Mouse (Mus musculus) midbrain, embryonic 12.5 days (tissue): ENCODE data around the gene Zcrb1. TPM values are rescaled to one million over a fixed set of nuclear protein-coding genes. Genes with fewer than 3 reads are reported as not detected.

ENCODE experiments used
- ATAC-seq: fragments of 200-750 bp; cut with Nextera tagmentation; 2 replicates; pipeline ENCODE4 v1.8.0; 2017; ENCODE audit warnings: low read depth, moderate TSS enrichment, moderate library complexity; ENCODE audit not compliant: low FRiP score
- H3K27ac ChIP-seq: fragments of 300-500 bp; sonication (generic); replicated peaks from 2 replicates; pipeline ENCODE4 v1.5.1; 2016; ENCODE audit warnings: mild to moderate bottlenecking
- H3K27me3 ChIP-seq: fragments of 300-500 bp; sonication (generic); 2 replicates; pipeline ENCODE4 v1.6.1; 2016; ENCODE audit warnings: mild to moderate bottlenecking
- H3K36me3 ChIP-seq: fragments of 300-500 bp; sonication (generic); 2 replicates; pipeline ENCODE4 v1.6.1; 2016
- H3K4me1 ChIP-seq: fragments of 300-500 bp; sonication (generic); 2 replicates; pipeline ENCODE4 v1.6.1; 2016
- H3K4me2 ChIP-seq: fragments of 300-500 bp; sonication (generic); replicated peaks from 2 replicates; pipeline ENCODE4 v1.6.1; 2016; ENCODE audit warnings: mild to moderate bottlenecking, moderate library complexity
- H3K4me3 ChIP-seq: fragments of 300-500 bp; sonication (generic); 2 replicates; pipeline ENCODE4 v1.5.1; 2016; ENCODE audit warnings: mild to moderate bottlenecking
- H3K9ac ChIP-seq: fragments of 300-500 bp; sonication (generic); replicated peaks from 2 replicates; pipeline ENCODE4 v1.6.1; 2016; ENCODE audit warnings: mild to moderate bottlenecking, moderate library complexity
- H3K9me3 ChIP-seq: fragments of 300-500 bp; sonication (generic); 2 replicates; pipeline ENCODE4 v1.6.1; 2016; ENCODE audit warnings: mild to moderate bottlenecking
- WGBS: fragments of 180-500 bp; shearing (Covaris S2); methylation state at CpG from one replicate; pipeline ENCODE4 v1.1.7; 2016; 5-methylcytosine and 5-hydroxymethylcytosine counted together
- polyA plus RNA-seq: library from polyadenylated mRNA; unstranded; fragments of >200 nt; fragmentation: Nextera tagmentation; extraction: Ambion mirVana; gene quantifications from 2 replicates; pipeline ENCODE4 v1.2.1, GENCODE M21; 2016

Zcrb1 gene
- 172 and 180 TPM in 2 replicates for polyA plus RNA-seq

- Histone ChIP-seq H3K9me3 (no peaks in the 10 kb centered on the region), H3K27ac (peak within 1 kb of the TSS; percentile 89), H3K9ac (peak within 1 kb of the TSS; percentile 96), H3K4me1 (peaks cover 35% of the 10 kb centered on the region), H3K4me3 (peak within 1 kb of the TSS; percentile 98), H3K27me3 (no peaks in the 10 kb centered on the region), H3K4me2 (peak within 1 kb of the TSS; percentile 75), H3K36me3 (peaks cover 21% of the 10 kb centered on the region)
- WGBS = under 1% methylated on average over 93 of the region's 100 CpGs
- peak; percentile 95 for ATAC-seq
These were observed at the start of gene Zcrb1, which contains the start of gene Pphln1 for GRCm38 (mm10) chr15:93397826-93398698. Zcrb1 (minus strand) TSS chr15:93398334. Pphln1 (plus strand) TSS chr15:93398350.

DNA sequence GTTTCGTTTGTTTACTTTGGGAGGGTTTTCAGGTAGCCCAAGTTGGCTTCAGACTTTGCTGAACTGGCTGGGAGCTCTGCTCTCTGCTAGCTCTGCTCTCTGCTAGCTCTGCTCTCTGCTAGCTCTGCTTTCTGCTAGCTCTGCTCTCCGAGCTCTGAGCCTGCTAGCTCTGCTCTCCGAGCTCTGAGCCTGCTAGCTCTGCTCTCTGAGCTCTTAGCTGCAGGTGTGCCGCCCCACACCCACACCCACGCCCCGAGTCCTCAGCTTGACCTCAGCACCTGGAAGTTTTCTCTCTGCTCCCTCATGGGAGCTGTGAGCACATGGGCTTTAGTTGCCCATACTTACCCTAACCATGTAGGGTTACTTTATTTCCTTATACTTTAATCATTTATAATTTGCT is 45.5 kb upstream of the Zcrb1 start:
- Histone ChIP-seq H3K9ac (no peak overlapping the region), H3K9me3 (no peaks in the 10 kb centered on the region), H3K36me3 (peaks cover 39% of the 10 kb centered on the region), H3K27ac (no peak overlapping the region), H3K4me3 (no peak overlapping the region), H3K4me2 (no peak overlapping the region), H3K27me3 (no peaks in the 10 kb centered on the region), H3K4me1 (no peaks in the 10 kb centered on the region)
- no peak for ATAC-seq
- WGBS = 94% methylated on average over 6 of the region's 6 CpGs

GRCm38 (mm10) chr15:93442271-93442670 is 44.1 kb upstream of the Zcrb1 start:
- H3K4me3 ChIP-seq = no peak overlapping the region
- no peak overlapping the region for H3K27ac ChIP-seq
- H3K9me3 ChIP-seq = no peaks in the 10 kb centered on the region
- H3K4me1 ChIP-seq = no peaks in the 10 kb centered on the region
- H3K36me3 ChIP-seq = peaks cover 39% of the 10 kb centered on the region
- ATAC-seq = no peak
- no peak overlapping the region for H3K4me2 ChIP-seq
- H3K27me3 ChIP-seq = no peaks in the 10 kb centered on the region
- 88% methylated on average over 4 of the region's 4 CpGs for WGBS
- no peak overlapping the region for H3K9ac ChIP-seq

DNA sequence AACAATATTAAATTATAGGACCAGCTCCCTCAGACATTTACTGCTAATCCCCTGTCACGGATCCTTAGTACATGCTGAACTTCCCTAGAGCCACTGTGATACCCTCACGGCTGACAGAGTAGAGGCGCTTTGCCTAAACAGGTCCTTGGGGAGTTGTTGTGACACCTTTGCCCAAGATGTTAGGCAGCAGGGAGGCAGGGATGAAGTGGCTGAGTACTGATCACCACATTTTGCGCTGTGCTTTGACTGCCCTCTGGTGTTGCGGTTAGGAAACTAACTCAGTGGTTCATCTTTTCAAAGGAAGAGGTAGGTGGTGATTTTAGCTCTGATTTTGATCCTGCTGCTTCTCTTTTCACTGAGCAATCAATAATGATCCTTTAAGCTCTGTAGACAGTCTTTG is 40.5 kb upstream of the Zcrb1 start:
- no peak overlapping the region for H3K27ac ChIP-seq
- H3K9ac ChIP-seq = no peak overlapping the region
- peaks cover 29% of the 10 kb centered on the region for H3K36me3 ChIP-seq
- ATAC-seq = no peak
- H3K4me1 ChIP-seq = 0 out of 2 replicates have a peak, but pooled peaks cover 4% of the 10 kb centered on the region
- no peaks in the 10 kb centered on the region for H3K27me3 ChIP-seq
- WGBS = 43% methylated on average over 5 of the region's 5 CpGs
- H3K4me3 ChIP-seq = no peak overlapping the region
- no peaks in the 10 kb centered on the region for H3K9me3 ChIP-seq
- H3K4me2 ChIP-seq = no peak overlapping the region

DNA sequence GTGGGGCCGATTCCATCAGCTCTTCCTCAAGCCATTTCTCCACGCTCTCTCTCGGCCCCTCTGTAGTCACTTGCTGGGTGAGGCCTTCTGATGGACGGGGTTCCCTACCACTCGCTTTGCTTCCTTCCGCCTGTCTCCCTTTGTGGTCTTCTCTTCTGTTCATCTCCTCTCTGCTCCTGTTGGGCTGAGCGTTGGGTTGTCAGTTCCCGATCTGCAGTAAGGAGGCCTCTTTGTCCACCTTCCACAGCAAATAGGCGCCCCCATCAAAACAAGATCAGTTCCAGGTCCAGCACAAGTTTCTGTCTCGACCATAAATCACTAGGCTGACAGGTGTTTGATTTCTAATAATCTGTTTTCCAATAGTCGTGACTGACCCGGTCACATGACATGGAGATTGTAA is 37.9 kb upstream of the Zcrb1 start:
- no peak overlapping the region for H3K9ac ChIP-seq
- no peak overlapping the region for H3K4me2 ChIP-seq
- no peak overlapping the region for H3K4me3 ChIP-seq
- no peaks in the 10 kb centered on the region for H3K9me3 ChIP-seq
- 94% methylated on average over 12 of the region's 12 CpGs for WGBS
- no peak for ATAC-seq
- no peak overlapping the region for H3K27ac ChIP-seq
- no peaks in the 10 kb centered on the region for H3K27me3 ChIP-seq
- 0 out of 2 replicates have a peak, but pooled peaks cover 2% of the 10 kb centered on the region for H3K36me3 ChIP-seq
- H3K4me1 ChIP-seq = 0 out of 2 replicates have a peak, but pooled peaks cover 4% of the 10 kb centered on the region

GRCm38 (mm10) chr15:93433811-93434210 is 35.7 kb upstream of the Zcrb1 start:
- Histone ChIP-seq H3K27me3 (no peaks in the 10 kb centered on the region), H3K27ac (no peak overlapping the region), H3K4me1 (0 out of 2 replicates have a peak, but pooled peaks cover 4% of the 10 kb centered on the region), H3K4me3 (no peak overlapping the region), H3K4me2 (no peak overlapping the region), H3K9me3 (no peaks in the 10 kb centered on the region), H3K9ac (no peak overlapping the region), H3K36me3 (no peaks in the 10 kb centered on the region; the same call in 1 of the 2 replicates)
- WGBS = 76% methylated on average over 11 of the region's 11 CpGs
- no peak for ATAC-seq

- H3K4me2 ChIP-seq = no peak overlapping the region
- WGBS = 100% methylated on average over 1 of the region's 1 CpGs
- peaks cover 34% of the 10 kb centered on the region; the same call in 1 of the 2 replicates for H3K36me3 ChIP-seq
These were observed 24.4 kb upstream of the Zcrb1 start for GRCm38 (mm10) chr15:93422537-93422936.

GRCm38 (mm10) chr15:93420596-93420995 is 22.5 kb upstream of the Zcrb1 start:
- H3K4me3 ChIP-seq = no peak overlapping the region
- H3K9ac ChIP-seq = no peak overlapping the region
- H3K4me2 ChIP-seq = no peak overlapping the region
- no peaks in the 10 kb centered on the region for H3K4me1 ChIP-seq
- H3K27me3 ChIP-seq = no peaks in the 10 kb centered on the region
- no peak for ATAC-seq
- 93% methylated on average over 7 of the region's 7 CpGs for WGBS
- no peak overlapping the region for H3K27ac ChIP-seq
- peaks cover 31% of the 10 kb centered on the region; the same call in 1 of the 2 replicates for H3K36me3 ChIP-seq
- no peaks in the 10 kb centered on the region for H3K9me3 ChIP-seq

More at GRCm38 (mm10) chr15:93422537-93422936, 24.4 kb upstream of the Zcrb1 start:
- H3K4me1 ChIP-seq = no peaks in the 10 kb centered on the region
- no peaks in the 10 kb centered on the region for H3K27me3 ChIP-seq
- H3K27ac ChIP-seq = no peak overlapping the region
- no peak overlapping the region for H3K4me3 ChIP-seq
- H3K9ac ChIP-seq = no peak overlapping the region
- no peaks in the 10 kb centered on the region for H3K9me3 ChIP-seq
- no peak for ATAC-seq

- Histone ChIP-seq H3K27ac (no peak overlapping the region), H3K36me3 (peaks cover 26% of the 10 kb centered on the region), H3K27me3 (no peaks in the 10 kb centered on the region), H3K4me1 (no peaks in the 10 kb centered on the region), H3K4me3 (no peak overlapping the region), H3K9me3 (no peaks in the 10 kb centered on the region), H3K4me2 (no peak overlapping the region), H3K9ac (no peak overlapping the region)
- 91% methylated on average over 6 of the region's 6 CpGs for WGBS
- ATAC-seq = no peak
These were observed 18.2 kb upstream of the Zcrb1 start for GRCm38 (mm10) chr15:93416300-93416699.

DNA sequence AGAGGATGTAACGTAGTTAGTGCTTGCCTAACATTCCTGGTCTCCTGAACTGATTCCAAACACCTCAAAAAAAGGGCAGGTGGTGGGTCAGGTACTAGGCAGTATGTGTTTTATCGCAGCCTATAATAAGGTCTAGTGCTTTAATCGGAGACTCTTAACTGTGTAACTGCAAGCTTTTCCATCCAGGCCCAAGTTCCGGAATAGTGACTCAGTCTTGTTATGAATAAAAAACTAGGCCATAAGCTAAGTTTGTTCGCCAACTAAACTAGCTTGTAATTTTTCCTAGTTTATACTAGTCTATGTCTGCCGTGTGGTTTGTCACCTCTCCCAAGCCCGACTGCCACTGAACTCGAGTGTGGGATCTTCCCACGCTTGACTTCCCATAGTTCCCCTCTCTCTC is 16.3 kb upstream of the Zcrb1 start:
- no peak overlapping the region for H3K4me2 ChIP-seq
- no peaks in the 10 kb centered on the region for H3K4me1 ChIP-seq
- 93% methylated on average over 9 of the region's 9 CpGs for WGBS
- no peak for ATAC-seq
- peaks cover 19% of the 10 kb centered on the region for H3K36me3 ChIP-seq
- no peak overlapping the region for H3K9ac ChIP-seq
- no peak overlapping the region for H3K4me3 ChIP-seq
- no peak overlapping the region for H3K27ac ChIP-seq
- no peaks in the 10 kb centered on the region for H3K9me3 ChIP-seq
- H3K27me3 ChIP-seq = no peaks in the 10 kb centered on the region

DNA sequence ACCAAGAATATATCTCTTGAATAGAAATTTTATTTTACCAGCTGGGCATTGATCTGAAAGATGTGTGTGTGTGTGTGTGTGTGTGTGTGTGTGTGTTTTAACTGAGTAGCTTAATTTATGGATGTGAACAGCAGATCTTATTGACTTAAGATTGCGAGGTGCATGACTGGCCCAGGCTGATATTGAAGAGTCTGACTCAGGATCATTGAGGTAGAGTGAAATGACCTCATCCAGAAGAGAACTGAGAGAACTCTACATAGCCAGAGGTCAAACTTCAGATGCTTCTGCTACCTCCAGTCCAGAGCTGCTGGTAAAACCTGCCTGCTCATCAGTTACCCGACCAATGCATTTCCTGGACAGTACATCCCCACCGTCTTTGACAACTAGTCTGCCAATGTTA is 14.3 kb upstream of the Zcrb1 start:
- WGBS = 96% methylated on average over 3 of the region's 3 CpGs
- ATAC-seq = no peak
- Histone ChIP-seq H3K27me3 (no peaks in the 10 kb centered on the region), H3K9ac (no peak overlapping the region), H3K36me3 (peaks cover 26% of the 10 kb centered on the region), H3K4me2 (no peak overlapping the region), H3K9me3 (no peaks in the 10 kb centered on the region), H3K27ac (no peak overlapping the region), H3K4me3 (no peak overlapping the region), H3K4me1 (no peaks in the 10 kb centered on the region)

DNA sequence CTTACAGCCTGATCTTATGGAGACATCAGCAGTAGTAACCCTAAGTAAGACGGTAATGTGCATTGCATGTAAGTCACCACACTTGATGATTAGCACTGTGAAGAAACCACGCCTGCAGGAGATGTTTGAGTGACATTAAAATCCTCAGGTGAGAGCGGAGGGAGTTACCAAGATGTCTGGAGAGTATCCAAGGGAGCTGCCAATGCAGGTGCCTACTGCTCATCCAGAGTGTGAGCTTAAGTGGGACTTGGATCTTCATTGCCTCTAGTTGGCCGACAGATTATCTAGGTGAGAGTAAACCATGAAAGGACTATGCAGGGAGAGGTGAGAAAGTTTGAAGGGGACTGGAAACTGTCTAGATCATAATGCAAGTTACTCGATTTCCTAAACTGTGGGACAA is 8.4 kb upstream of the Zcrb1 start:
- no peak for ATAC-seq
- Histone ChIP-seq H3K4me2 (no peak overlapping the region), H3K4me1 (peaks cover 3% of the 10 kb centered on the region; the same call in 1 of the 2 replicates), H3K36me3 (peaks cover 16% of the 10 kb centered on the region; the same call in 1 of the 2 replicates), H3K27ac (no peak overlapping the region), H3K27me3 (no peaks in the 10 kb centered on the region), H3K4me3 (no peak overlapping the region), H3K9ac (no peak overlapping the region), H3K9me3 (no peaks in the 10 kb centered on the region)
- 95% methylated on average over 5 of the region's 5 CpGs for WGBS
